Mouse (Mus musculus) thymus, postnatal 14 days (tissue): Measurements from ENCODE around the gene Synj2.

Experiments
- DNase-seq: peaks from one replicate; pipeline ENCODE4 v3.0.0; 2021

Gene Synj2

DNA sequence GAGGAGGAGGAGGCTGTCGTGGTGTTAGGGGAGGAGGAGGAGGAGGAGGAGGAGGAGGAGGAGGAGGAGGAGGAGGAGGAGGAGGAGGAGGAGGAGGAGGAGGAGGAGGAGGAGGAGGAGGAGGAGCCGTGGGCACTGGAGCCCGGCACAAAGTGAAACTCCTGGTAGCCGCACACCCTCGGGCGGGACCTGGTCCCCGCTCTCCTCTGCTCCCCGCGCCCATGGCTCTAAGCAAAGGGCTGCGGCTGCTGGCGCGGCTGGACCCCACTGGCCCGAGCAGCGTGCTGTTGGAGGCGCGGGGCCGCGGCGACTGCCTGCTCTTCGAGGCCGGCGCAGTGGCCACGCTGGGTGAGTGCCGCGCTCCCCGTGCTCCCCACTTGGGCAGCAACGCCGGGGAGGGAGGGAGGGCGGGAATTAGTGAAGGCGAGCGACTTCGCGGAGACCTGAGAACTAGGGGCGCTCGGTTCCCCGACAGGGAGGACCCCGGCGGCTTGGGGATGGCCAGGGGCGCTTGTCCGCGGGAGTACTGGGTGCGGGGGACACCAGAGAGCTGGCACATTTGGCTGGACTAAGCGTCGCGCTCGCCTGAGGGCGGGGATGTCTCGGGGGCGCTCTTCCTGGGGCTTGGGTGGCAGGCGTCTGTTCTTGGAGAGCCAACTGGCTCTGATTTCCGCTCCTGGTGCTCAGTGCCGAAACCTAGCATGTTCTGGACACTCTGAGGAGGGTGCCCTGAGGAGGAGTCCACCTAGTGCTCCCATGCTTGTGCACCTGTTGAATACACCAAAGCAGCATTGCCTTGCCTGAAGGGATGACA, at the start of gene Synj2:
TSS of gene Synj2 (plus strand) at position 51 of the 814 bp plus-strand sequence.
- peak; percentile 49 for DNase-seq

- DNase-seq = no peak
Observed at GRCm38 (mm10) chr17:5891933-5892683, 49.0 kb upstream of the Synj2 start.

DNA sequence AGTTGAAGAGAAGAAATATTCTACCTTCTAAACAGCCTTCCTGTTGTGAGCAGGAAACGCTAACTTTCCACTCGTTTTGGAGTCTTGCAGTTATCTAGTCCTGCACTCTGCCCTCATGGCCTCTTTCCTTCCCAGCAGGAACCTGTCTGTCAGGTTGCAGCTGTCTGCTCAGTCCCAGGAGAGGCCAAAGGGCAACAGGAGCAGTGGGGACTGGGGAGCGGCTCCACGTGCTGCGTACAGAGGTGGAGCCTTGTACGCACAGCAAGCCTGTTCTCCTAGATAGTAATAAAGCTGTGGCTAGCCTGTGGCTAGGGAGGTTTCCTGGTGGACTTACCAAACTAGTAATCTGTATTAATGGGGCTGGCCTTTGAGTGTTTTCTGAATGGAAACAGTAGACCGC, 48.0 kb upstream of the Synj2 start:
- DNase-seq = no peak

GRCm38 (mm10) chr17:5893574-5894148, 47.4 kb upstream of the Synj2 start:
- DNase-seq = no peak

DNA sequence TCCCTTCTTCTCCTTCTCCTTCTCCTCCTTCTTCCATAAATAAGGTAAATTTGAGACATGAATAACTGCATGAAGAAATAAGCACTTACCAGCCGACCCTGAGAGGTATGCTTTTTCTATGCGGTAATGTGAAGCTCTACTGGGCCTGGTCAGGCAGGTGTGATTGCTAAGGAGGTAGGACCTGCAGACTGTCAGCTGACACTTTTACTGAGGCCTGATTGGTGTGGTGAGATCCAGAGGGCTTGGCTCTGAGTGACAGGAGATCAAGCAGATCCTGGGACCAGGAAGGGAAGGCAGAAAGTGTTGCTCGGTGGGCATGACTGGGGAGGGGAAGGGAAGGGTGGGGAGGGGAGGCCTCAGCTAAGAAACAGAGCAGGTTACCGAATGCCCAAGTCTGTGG, 45.0 kb upstream of the Synj2 start:
- no peak for DNase-seq

DNA sequence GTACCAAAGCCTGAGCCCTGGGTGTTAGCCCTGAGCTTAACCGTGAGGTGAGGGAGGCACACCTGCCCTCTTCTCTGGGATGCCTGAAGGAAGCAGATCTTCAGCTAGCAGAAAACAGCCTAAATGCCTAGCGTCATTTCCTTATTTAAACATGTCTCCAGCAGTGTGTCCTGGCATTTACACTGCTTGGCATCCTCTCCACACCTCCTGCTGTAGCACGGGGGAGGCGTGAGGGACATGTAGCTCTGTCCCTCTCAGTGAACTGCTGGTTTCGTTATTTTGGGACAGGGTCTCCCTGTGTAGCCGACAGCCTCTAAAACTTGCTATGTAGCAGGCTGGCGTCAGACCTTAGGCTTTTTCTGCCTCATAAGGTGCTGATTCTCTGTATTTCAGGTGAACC, 44.5 kb upstream of the Synj2 start:
- no peak for DNase-seq

DNA sequence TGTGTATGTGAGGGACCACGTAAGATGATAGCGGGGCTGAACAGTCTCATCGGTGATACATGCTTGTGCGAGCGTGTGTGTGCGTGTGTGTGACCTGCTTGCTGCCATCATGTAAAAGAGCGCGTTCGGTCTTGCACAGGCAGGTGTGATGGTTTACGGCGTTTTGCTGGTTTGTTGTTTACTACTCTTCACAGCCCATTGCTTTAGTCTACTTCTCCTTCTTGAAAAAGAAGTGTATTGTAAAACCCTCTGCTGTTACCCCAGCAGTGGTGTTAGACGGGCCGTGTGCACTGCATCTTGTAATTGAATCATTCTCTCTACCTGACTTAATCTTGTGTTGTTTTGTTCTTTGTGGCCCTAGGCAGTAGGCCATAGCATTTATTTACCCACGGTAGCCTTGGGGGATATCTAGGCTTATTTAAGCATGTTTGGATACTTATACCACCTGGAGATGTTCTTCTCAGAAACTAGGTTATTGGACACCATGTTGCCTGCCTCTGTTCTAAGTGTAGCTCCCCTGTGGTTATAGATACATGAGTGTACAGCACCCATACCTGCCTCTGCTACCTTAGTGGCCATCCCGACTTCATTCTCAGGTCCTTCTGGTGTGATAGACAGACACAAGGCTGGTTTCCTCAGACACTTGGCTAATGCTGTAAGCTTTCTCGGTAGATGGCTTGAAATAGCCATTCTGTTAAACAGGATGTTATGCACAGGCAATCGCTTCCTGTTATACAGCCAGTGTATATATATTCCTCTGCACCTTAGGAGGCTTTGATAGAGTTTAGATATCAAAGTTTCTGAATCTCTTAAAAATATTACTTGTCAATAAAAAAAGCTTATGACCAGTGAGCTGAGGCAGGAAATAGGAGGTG, 43.5 kb upstream of the Synj2 start:
- DNase-seq = no peak

GRCm38 (mm10) chr17:5899251-5899650, 41.8 kb upstream of the Synj2 start:
- no peak for DNase-seq

GRCm38 (mm10) chr17:5901381-5901780, 39.7 kb upstream of the Synj2 start:
- DNase-seq = no peak

- no peak for DNase-seq
Observed at GRCm38 (mm10) chr17:5903630-5904301, 37.3 kb upstream of the Synj2 start.

DNA sequence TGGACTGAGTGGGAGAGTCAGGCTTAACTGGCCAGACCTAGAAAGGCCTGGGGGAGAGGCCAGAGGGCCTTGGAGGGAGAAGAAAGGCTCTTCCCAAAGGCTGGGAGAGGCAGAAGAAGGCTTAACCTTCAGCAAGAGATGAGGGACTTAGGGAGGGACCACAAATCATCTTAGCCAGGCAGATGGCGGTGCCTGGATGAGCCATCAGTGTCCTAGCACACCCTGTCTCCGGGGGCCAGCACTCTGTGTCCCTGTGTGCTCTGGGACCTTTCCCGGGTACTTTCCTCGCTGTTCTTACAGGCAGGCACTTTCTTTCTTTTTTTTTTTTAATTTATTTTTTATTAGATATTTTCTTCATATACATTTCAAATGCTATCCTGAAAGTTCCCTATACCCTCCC, 31.4 kb upstream of the Synj2 start:
- DNase-seq = no peak

GRCm38 (mm10) chr17:5911591-5911990, 29.5 kb upstream of the Synj2 start:
- no peak for DNase-seq

GRCm38 (mm10) chr17:5912797-5913196, 28.3 kb upstream of the Synj2 start:
- DNase-seq = no peak

DNA sequence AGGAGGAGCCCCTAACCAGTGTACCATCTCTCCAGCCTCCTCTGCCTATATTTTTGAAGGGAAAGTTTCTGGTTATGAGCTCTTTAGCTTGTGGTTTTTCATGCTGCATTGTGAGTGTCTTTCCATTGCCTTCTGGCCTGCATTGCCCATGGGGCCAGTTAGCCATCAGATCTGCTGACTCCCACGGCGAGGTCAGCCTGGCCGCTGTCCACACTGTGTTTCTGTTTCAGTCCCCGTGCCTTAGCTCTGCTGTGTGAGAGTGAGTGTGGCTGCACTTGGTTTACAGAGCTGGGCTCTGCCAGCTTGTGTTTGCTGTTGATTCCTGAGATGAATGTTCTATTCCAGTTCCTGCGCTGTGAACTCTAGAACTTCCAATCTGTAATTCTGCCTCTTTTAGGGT, 26.9 kb upstream of the Synj2 start:
- DNase-seq = no peak

- DNase-seq = no peak
Observed at GRCm38 (mm10) chr17:5921954-5922353, 19.1 kb upstream of the Synj2 start.

GRCm38 (mm10) chr17:5923281-5923680, 17.8 kb upstream of the Synj2 start:
- peak; percentile 28 for DNase-seq

DNA sequence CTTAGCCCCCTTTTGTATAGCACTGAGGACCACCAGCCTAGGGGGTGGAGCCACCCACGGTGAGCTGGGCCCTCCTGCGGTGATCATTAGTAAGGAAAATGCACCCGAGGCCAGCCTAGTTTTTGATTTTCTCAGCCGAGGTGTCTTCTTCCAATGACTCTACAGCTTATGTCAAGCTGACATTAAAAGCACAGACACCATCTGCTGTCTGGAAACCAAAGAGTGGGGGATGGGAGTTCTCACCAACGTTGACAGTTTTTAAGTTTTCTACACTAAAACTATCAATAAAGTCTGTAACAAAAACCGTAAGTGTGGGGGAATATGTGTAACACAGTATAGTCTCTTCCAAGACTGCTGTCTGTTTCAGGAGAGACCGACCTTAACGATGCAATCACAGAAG, 16.8 kb upstream of the Synj2 start:
- no peak for DNase-seq

DNA sequence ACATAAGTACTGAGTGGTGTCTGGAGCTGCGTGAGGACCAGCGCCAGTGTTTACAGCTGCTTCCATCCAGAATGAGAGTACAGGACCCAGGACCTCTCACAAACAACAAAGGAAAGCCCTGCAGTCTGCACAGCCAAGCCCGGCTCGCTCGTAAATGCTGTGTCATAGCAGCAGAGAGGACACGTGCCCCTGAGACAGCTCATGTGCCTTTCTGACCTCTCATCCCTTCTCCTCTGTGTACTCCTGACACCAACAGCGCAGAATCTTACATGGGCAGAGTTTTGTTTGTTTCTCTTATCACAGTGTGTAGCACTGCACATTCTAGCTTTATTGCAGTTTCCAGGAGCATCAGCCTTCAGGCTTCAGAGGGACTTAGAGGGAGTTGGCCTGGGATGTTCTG, 14.4 kb upstream of the Synj2 start:
- no peak for DNase-seq

DNA sequence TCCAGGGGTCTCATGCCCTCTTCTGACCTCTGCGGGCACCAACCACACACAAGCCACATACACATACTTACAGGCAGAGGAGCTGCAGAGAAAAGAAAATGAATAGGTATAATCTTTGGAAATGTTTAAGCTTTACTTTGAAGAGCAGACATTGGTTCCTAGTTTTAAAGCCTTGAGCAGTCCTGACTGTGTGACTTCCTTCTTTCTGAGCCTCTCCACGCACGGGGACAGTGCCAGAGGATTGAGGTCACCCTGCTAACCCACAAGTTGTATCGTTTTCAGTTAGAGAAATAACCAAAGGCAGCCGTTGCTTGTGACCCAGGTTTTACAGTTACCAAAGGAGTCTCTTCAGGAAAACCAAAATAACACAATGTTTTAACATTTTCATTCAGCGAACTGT, 12.0 kb upstream of the Synj2 start:
- no peak for DNase-seq

- no peak for DNase-seq
Observed at GRCm38 (mm10) chr17:5932161-5932560, 8.9 kb upstream of the Synj2 start.

- DNase-seq = peak; percentile 92
Observed at GRCm38 (mm10) chr17:5934554-5935324, 6.3 kb upstream of the Synj2 start.

- no peak for DNase-seq
Observed at GRCm38 (mm10) chr17:5935680-5936079, 5.4 kb upstream of the Synj2 start.
